Mouse (Mus musculus) adrenal gland, postnatal 25 days (tissue): ENCODE results near the gene Sfpq. TPM values are rescaled to one million over a fixed set of nuclear protein-coding genes. Genes with fewer than 3 reads are reported as not detected.

Source experiments
- DNase-seq: peaks from one replicate; pipeline ENCODE4 v3.0.0; 2021; ENCODE audit warnings: mixed read lengths
- total RNA-seq: library from RNA; stranded (reverse); gene quantifications from 2 replicates; pipeline ENCODE4 v1.2.3, GENCODE M21; 2021

The Sfpq gene
- total RNA-seq, 1 experiment from 2014 or later = 203 TPM

DNA sequence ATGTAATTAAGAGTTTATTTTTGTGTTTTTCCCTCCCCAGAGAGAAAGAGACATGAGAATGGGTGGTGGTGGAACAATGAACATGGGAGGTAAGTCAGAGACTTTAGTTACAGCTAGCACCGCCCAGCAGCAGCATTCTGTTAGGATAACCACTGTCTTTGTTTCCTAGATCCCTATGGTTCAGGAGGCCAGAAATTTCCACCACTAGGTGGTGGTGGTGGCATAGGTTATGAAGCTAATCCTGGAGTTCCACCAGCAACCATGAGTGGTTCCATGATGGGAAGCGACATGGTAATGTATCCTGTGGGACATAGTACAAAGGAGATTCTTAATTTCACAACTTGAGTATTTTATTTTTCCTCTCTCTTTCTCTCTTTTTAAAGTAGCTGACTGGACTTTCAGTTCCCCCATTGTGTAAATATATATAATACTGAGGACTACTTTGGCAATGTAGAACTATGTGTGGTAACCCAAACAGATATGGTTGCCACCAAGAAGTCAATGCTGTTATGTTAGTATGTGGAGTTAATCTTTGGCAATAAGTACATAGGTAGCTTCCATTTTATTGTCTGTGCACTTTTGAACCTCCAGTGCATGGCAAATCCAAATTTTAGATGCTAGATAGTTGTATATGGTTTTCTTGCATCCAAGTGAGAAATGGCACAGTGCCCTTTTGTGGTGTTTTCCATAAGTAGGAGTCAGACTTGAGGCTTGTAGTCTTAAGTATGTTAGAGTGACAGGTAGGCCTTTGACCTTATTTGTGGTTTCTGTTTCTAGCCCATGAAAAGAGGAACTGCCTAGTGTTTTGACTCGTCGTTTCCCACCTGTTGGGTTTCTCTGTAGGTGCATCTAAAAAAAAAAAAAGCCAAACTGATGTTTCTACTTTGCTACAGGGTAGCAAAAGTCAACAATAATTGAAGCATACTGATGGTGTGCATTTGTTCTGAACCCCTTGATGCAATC lies 6.4 kb downstream of the Sfpq start:
- DNase-seq = peak; percentile 23

DNA sequence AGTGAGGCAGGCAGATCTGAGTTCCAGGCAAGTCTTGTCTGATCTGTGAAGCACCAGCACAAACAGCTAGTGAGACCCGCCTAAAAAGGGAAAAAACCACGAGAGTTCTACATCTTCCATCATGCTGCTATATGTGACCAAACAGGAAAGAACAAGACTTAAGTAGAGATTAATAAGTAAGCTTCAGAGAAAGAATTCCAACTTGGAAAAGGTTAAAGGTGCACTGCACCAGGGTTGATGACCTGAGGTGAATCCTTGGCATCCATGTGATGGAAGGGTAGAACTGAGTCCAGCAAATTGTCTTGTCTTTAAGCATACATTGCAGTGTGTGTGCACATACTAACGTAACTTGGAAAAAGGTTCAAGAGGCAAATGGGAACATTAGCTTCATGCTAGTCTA lies 16.0 kb downstream of the Sfpq start:
- no peak for DNase-seq

GRCm38 (mm10) chr4:127037908-127038827 lies 17.0 kb downstream of the Sfpq start:
- DNase-seq = no peak

DNA sequence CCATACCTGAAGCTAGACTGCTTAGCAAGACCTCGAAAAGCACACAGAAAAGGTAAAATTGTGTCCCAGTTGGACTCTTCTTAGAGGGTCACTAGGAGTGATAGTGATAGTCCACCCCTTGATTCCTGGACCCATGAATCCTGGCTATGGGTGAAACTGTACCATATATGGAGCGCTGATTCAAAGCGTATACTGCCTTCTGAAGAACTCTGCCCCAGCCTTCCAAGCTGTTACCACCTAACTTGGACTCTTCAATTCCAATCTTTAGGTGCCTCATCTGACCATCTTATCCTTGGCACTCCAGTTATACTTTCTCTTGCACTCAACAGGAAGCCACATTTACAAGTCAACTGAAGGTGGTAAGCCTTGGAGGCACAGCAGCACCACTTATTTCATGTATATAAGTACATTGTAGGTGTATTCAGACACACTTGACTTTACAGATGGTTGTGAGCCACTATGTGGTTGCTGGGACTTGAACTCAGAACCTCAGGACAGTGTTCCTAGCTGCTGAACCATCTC lies 17.8 kb downstream of the Sfpq start:
- no peak for DNase-seq

GRCm38 (mm10) chr4:127039871-127040483 lies 18.9 kb downstream of the Sfpq start:
- DNase-seq = no peak

- DNase-seq = no peak
Observed at GRCm38 (mm10) chr4:127043540-127043939, 22.4 kb downstream of the Sfpq start.

GRCm38 (mm10) chr4:127051121-127051520 lies 30.0 kb downstream of the Sfpq start:
- no peak for DNase-seq

DNA sequence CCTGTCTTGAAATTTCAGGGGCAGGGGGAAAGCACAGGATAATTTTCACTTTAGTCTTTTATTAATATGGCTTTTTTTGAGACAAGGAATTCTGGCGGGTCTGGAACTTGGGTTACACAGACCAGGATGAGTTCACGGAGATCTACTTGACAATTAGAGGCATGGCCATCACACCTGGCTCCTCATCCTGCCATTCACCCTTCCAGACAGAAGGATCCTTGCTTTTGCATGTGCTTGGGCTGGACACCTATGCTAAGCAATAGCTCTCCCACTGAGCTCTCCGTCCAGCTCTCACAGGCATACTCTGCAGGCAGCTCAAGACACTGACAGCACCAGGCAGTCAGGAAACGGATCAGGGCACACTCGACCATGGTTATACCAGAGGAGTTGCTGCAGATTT lies 31.9 kb downstream of the Sfpq start:
- no peak for DNase-seq

- no peak for DNase-seq
Observed at GRCm38 (mm10) chr4:127054522-127055198, 33.5 kb downstream of the Sfpq start.

- DNase-seq = peak; percentile 94
Observed at GRCm38 (mm10) chr4:127060585-127061290, 39.6 kb downstream of the Sfpq start, which contains the start of gene Zmym1. TSS of gene Zmym1 (minus strand) at chr4:127061152.

DNA sequence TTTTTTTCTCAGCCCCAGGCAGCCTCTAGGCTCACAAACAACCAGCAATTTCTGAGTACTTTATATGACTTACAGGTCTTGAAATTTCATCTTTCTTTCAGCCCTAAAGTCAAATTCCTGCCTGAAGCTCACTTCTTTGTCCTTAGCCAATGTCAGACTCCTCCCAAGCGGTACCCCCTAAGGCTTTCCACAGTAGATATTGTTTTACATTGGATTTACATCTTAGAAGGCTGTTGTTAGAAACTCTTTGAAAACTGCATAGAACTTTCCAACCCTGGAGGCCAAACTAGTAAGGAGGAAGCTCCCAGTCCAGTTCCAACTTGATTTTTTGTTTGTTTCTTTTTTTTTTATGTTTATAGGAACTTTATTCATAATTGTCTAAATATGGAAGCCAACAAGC lies 42.9 kb downstream of the Sfpq start:
- no peak for DNase-seq

GRCm38 (mm10) chr4:127074915-127075314 lies 53.8 kb downstream of the Sfpq start:
- no peak for DNase-seq

DNA sequence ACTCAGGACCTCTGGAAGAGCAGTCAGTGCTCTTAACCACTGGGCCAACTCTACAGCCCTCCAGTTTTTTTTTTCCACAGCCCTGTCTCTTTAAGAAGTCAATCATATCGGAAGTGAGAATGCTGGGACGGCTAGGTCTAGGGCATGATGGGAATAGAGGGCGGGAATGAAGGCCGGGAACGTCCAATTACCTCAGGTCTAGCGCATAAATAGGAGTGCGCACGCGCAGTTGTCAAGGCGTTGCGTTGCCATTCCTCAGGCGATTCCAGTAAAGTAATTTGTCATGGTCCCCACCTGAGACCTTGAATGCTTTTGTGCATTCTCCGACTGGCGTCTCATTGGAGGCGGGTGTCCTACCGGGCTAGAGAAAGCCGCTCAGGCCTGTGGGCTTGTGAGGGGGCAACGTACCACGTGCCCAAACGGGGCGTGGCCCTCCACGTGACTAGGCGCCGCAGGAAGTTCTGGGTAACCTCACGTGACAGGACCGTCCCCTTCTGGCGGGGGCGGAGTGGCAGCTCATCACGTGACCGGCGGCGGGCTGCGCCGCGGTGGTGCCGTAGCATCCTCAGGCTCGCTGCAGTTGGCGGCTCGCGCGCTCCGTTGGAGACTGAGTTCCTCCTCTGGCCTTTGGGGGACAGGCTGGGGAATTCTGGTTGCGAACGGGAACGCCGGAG lies 55.9 kb downstream of the Sfpq start, which contains the start of gene Zmym6:
Zmym6 (plus strand) TSS at position 509 of the 674 bp plus-strand sequence.
- peak; percentile 94 for DNase-seq

- DNase-seq = no peak
Observed at GRCm38 (mm10) chr4:127080806-127081205, 59.7 kb downstream of the Sfpq start.

DNA sequence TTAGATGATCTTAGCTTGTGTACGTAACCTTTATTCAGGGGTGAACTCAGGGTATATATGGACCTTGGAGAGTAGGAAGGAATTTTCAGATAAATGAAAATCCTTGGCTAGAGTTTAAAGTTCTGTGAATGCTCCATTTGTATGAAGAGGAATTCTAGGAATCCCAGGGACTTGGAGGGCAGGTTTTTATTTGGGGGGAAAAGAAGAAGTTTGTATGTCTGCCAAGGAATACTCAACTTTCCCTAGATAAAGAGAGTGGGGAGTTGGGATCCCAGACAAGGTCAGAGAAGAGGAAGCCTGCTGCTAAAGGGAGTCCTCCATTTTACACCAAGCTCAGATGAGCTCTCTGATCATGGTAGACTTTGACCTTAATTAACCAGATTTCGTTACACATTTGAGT lies 62.0 kb downstream of the Sfpq start:
- DNase-seq = no peak

- no peak for DNase-seq
Observed at GRCm38 (mm10) chr4:127085761-127086160, 64.6 kb downstream of the Sfpq start.
